Mouse (Mus musculus) midbrain, embryonic 16.5 days (tissue): ENCODE data around the gene Slfn3. TPM values are rescaled to one million over a fixed set of nuclear protein-coding genes. Genes with fewer than 3 reads are reported as not detected.
"Not testable (repeated sequence)": the region's sequence is repeated elsewhere in the genome, so short reads cannot be mapped to it uniquely, and the experiment has no call there.

Source experiments
- ATAC-seq: fragments of 200-750 bp; cut with Nextera tagmentation; 2 replicates; pipeline ENCODE4 v1.8.0; 2017; ENCODE audit warnings: moderate TSS enrichment
- H3K27ac ChIP-seq: fragments of 300-500 bp; sonication (generic); 2 replicates; pipeline ENCODE4 v1.5.1; 2014; ENCODE audit warnings: mild to moderate bottlenecking, low read length, mixed read lengths
- H3K27me3 ChIP-seq: fragments of 300-500 bp; sonication (generic); 2 replicates; pipeline ENCODE4 v1.6.1; 2014; ENCODE audit warnings: low read depth, low read length, mixed read lengths; ENCODE audit not compliant: control insufficient read depth, insufficient read depth
- H3K36me3 ChIP-seq: fragments of 300-500 bp; sonication (generic); 2 replicates; pipeline ENCODE4 v1.6.1; 2014; ENCODE audit warnings: mild to moderate bottlenecking, low read length, moderate library complexity, mixed read lengths; ENCODE audit not compliant: control insufficient read depth, insufficient read depth
- H3K4me1 ChIP-seq: fragments of 300-500 bp; sonication (generic); 2 replicates; pipeline ENCODE4 v1.6.1; 2014; ENCODE audit warnings: mild to moderate bottlenecking, low read length, mixed read lengths; ENCODE audit not compliant: control insufficient read depth, insufficient read depth
- H3K4me2 ChIP-seq: fragments of 300-500 bp; sonication (generic); 2 replicates; pipeline ENCODE4 v1.6.1; 2014; ENCODE audit warnings: mild to moderate bottlenecking, low read length, mixed read lengths
- H3K4me3 ChIP-seq: fragments of 300-500 bp; sonication (generic); 2 replicates; pipeline ENCODE4 v1.5.1; 2014; ENCODE audit warnings: low read depth, mild to moderate bottlenecking, low read length, moderate library complexity, mixed read lengths
- H3K9ac ChIP-seq: fragments of 300-500 bp; sonication (generic); 2 replicates; pipeline ENCODE4 v1.6.1; 2014; ENCODE audit warnings: low read depth, low read length, mixed read lengths
- H3K9me3 ChIP-seq: fragments of 300-500 bp; sonication (generic); replicated peaks from 2 replicates; pipeline ENCODE4 v1.6.1; 2014; ENCODE audit warnings: mild to moderate bottlenecking, low read length, mixed read lengths; ENCODE audit not compliant: control insufficient read depth, poor library complexity, severe bottlenecking
- WGBS: fragments of 180-500 bp; shearing (Covaris S2); extraction: QIAGEN DNeasy Blood & Tissue Kit; methylation state at CpG from one replicate; pipeline ENCODE4 v1.1.7; 2014; 5-methylcytosine and 5-hydroxymethylcytosine counted together
- polyA plus RNA-seq: library from polyadenylated mRNA; unstranded; fragments of >200 nt; fragmentation: Nextera tagmentation; extraction: Ambion mirVana; gene quantifications from 2 replicates; pipeline ENCODE4 v1.2.1, GENCODE M21; 2015

The Slfn3 gene
- polyA plus RNA-seq = 0.14 TPM in 1 of 2 replicates, not detected in the other

GRCm38 (mm10) chr11:83191134-83191893 lies at the start of gene Slfn3:
TSS of gene Slfn3 (plus strand) at chr11:83191330.
- H3K27me3 ChIP-seq = no peaks in the 10 kb centered on the region
- no peak within 1 kb of the TSS for H3K4me2 ChIP-seq
- no peak within 1 kb of the TSS for H3K27ac ChIP-seq
- no peak within 1 kb of the TSS for H3K4me3 ChIP-seq
- ATAC-seq = no peak
- no peak within 1 kb of the TSS for H3K9ac ChIP-seq
- H3K9me3 ChIP-seq = no peaks in the 10 kb centered on the region
- WGBS = 84% methylated on average over 12 of the region's 12 CpGs
- H3K4me1 ChIP-seq = no peaks in the 10 kb centered on the region
- H3K36me3 ChIP-seq = no peaks in the 10 kb centered on the region

DNA sequence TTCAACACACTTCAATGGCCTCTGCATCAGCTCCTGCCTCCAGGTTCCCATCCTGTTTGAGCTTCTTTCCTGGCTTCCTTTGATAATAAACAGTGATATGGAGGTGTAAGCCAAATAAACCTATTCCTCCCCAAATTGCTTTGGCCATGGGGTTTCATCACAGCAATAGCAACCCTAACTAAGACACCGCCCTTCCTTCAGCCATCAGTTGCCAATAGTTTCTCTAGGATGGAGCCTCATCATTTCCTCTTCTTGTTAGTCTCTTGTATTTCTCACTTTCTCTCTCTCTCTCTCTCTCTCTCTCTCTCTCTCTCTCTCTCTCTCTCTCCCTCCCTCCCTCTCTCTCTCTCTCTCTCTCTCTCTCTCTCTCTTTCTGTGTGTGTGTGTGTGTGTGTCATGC lies 42.2 kb upstream of the Slfn3 start:
- not testable (repeated sequence) for H3K4me1 ChIP-seq, H3K27me3 ChIP-seq, H3K27ac ChIP-seq, H3K4me3 ChIP-seq, H3K9ac ChIP-seq, H3K9me3 ChIP-seq, H3K4me2 ChIP-seq, ATAC-seq, H3K36me3 ChIP-seq
- no CpG with 5 or more reads among the region's 1 CpGs for WGBS

- no peaks in the 10 kb centered on the region for H3K4me1 ChIP-seq
- no peak for ATAC-seq
- WGBS = 84% methylated on average over 12 of the region's 12 CpGs
Observed at GRCm38 (mm10) chr11:83174948-83175539, 16.1 kb upstream of the Slfn3 start, which contains the start of gene Slfn4. TSS of gene Slfn4 (plus strand) at chr11:83175186.

DNA sequence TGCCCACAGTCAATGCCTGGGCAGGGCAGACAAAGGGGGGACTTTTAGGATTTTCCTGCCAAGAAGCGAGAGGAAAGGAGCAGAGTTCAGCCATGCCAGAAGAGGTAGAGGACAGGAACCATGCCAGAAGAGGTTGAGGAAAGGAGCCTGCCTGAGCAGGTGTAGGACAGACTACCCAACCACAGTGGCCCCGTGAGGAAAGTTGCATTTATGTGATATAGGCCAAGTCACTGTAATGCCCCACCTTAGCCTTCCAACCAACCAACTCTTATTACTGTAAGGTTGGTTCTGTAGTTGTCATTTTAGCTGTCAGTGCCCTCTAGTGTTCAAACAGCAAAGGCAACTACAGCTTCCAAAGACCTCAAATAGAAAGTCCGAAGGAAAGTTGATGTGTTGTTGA lies 871 bp downstream of the Slfn3 start:
- Histone ChIP-seq H3K9ac (no peak overlapping the region), H3K27me3 (no peaks in the 10 kb centered on the region), H3K4me3 (no peak overlapping the region), H3K4me2 (no peak overlapping the region), H3K36me3 (no peaks in the 10 kb centered on the region), H3K9me3 (no peaks in the 10 kb centered on the region), H3K4me1 (no peaks in the 10 kb centered on the region), H3K27ac (no peak overlapping the region)
- 60% methylated on average over 3 of the region's 3 CpGs for WGBS
- no peak for ATAC-seq

More at GRCm38 (mm10) chr11:83174948-83175539, 16.1 kb upstream of the Slfn3 start, which contains the start of gene Slfn4:
- no peak within 1 kb of the TSS for H3K9ac ChIP-seq
- H3K4me3 ChIP-seq = no peak within 1 kb of the TSS
- no peaks in the 10 kb centered on the region for H3K36me3 ChIP-seq
- H3K4me2 ChIP-seq = no peak within 1 kb of the TSS
- H3K9me3 ChIP-seq = no peaks in the 10 kb centered on the region
- H3K27me3 ChIP-seq = no peaks in the 10 kb centered on the region
- H3K27ac ChIP-seq = no peak within 1 kb of the TSS

GRCm38 (mm10) chr11:83205002-83205401 lies 13.9 kb downstream of the Slfn3 start:
- Histone ChIP-seq H3K9me3 (no peaks in the 10 kb centered on the region), H3K4me1 (no peaks in the 10 kb centered on the region), H3K4me2 (no peak overlapping the region), H3K27ac (no peak overlapping the region), H3K9ac (no peak overlapping the region), H3K36me3 (no peaks in the 10 kb centered on the region), H3K4me3 (no peak overlapping the region), H3K27me3 (no peaks in the 10 kb centered on the region)
- ATAC-seq = no peak

GRCm38 (mm10) chr11:83216119-83216518 lies 25.0 kb downstream of the Slfn3 start:
- Histone ChIP-seq H3K4me3 (no peak overlapping the region), H3K27me3 (no peaks in the 10 kb centered on the region), H3K9me3 (no peaks in the 10 kb centered on the region), H3K9ac (no peak overlapping the region), H3K4me1 (no peaks in the 10 kb centered on the region), H3K4me2 (no peak overlapping the region), H3K27ac (no peak overlapping the region), H3K36me3 (no peaks in the 10 kb centered on the region)
- ATAC-seq = no peak
- 82% methylated on average over 1 of the region's 1 CpGs for WGBS

DNA sequence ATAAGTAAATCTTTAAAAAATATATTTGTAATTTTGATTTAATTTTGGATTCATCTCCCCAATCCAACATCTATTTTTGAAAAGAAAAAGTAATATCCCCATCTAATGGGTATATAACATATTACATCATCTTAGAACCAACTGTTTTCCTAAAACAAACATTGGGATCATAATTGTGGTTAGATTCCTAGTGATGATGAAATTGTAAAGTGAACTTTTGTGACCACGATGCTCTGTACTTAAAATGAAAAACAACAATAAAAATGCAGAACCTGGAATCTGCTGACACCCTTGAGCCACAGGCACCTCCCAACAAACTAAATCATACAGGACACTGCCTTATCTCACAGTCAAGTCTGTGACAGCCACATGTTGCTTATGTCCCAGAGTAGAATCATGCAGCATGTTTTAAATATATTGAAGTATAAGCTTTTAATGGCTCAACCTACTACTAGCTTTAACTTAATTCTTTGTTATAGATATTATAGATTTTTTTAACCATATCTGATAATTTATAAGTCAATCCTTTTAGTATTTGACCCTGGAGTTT lies 30.3 kb downstream of the Slfn3 start:
- Histone ChIP-seq H3K4me2 (no peak overlapping the region), H3K36me3 (no peaks in the 10 kb centered on the region), H3K9ac (no peak overlapping the region), H3K27me3 (no peaks in the 10 kb centered on the region), H3K4me1 (no peaks in the 10 kb centered on the region), H3K27ac (no peak overlapping the region), H3K4me3 (no peak overlapping the region), H3K9me3 (no peaks in the 10 kb centered on the region)
- 88% methylated on average over 1 of the region's 1 CpGs for WGBS
- no peak for ATAC-seq

- Histone ChIP-seq H3K36me3 (no peaks in the 10 kb centered on the region), H3K4me2 (no peak overlapping the region), H3K9ac (no peak overlapping the region), H3K9me3 (no peaks in the 10 kb centered on the region), H3K27ac (no peak overlapping the region), H3K27me3 (no peaks in the 10 kb centered on the region), H3K4me3 (no peak overlapping the region), H3K4me1 (no peaks in the 10 kb centered on the region)
- WGBS = 88% methylated on average over 7 of the region's 7 CpGs
- ATAC-seq = no peak
Observed at GRCm38 (mm10) chr11:83223367-83223766, 32.2 kb downstream of the Slfn3 start.

DNA sequence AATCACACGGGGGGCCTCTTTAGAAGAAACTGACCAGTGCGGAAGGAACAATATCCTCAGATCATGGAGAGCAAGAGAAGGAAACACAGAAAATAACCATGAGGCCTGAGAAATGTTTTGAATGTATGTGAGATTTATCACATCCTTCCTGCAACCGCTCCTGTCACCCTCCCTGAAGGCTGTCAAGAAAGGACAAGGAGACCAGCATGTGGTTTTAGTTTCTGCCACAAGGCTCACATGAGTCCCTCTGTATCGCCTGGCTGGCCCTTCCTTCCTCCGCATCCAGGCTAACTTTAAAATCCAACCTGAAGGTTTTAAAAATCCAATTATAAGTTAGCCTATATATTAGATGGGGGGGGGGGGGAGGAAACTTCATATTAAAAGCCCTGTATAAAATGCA lies 32.7 kb downstream of the Slfn3 start:
- not testable (repeated sequence) for H3K27ac ChIP-seq, H3K36me3 ChIP-seq, H3K4me3 ChIP-seq, H3K4me2 ChIP-seq, ATAC-seq, H3K4me1 ChIP-seq, H3K9me3 ChIP-seq, H3K9ac ChIP-seq, H3K27me3 ChIP-seq
- 87% methylated on average over 5 of the region's 5 CpGs for WGBS
